Mouse (Mus musculus) Muller cell, postnatal 12 days (primary cell): ENCODE results near the gene Gpr150.

ENCODE experiments used
- DNase-seq: peaks from one replicate; pipeline ENCODE4 v3.0.0-alpha.2; 2015; ENCODE audit errors: inconsistent ontology term

Gene Gpr150

DNA sequence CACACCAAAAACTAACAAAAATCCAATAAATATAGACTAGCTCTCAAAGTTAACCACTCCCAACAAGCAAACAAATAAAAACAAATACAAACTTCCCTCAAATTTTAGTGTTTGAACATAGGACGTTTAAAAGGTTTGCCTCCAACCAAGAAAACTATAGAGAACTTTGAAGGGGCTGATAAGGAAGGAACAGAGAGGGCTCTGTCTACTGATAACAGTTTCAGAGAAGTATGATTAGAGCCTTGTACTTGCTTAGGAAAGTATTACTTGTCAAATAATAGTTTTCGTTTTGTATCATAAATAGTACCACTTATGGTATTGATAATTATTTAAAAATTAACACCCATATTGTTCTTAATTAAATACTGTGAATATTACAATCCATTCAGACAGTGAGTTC lies 42.3 kb downstream of the Gpr150 start:
- DNase-seq = no peak
